8 mouse cellular contexts compared by ENCODE assay signal in genomic region chr15:100551326-100552307, GRCm38 (mm10). TPM values are rescaled to one million over a fixed set of nuclear protein-coding genes. Genes with fewer than 3 reads are reported as not detected.
A peak's percentile ranks its signal among the peaks of the same experiment; 100 is the strongest.
DNase-seq lines count a peak whose midpoint lies in the region; ATAC-seq lines count a peak whose summit lies in the region.

Gene Tfcp2 (minus strand): TSS chr15:100552008.

- peaks cover 13% of the 10 kb centered on the region for H3K36me3 ChIP-seq in hindbrain, embryonic 12.5 days

- under 1% methylated on average over 82 of the region's 84 CpGs for WGBS in hindbrain, embryonic 12.5 days

- H3K4me3 ChIP-seq in hindbrain, embryonic 12.5 days, result peak within 1 kb of the TSS; percentile 75

- peaks cover 11% of the 10 kb centered on the region for H3K4me1 ChIP-seq in hindbrain, embryonic 12.5 days

- H3K27me3 ChIP-seq in hindbrain, embryonic 12.5 days, result no peaks in the 10 kb centered on the region

- peak; percentile 99 for DNase-seq in NIH3T3 (ENCODE audit: low read depth)
- peak; percentile 99 for DNase-seq in cerebellum, postnatal 10 days
- peak; percentile 98 to 99 for DNase-seq in frontal cortex, postnatal 10 days (ENCODE audit: low spot score in 2 of 2)
- DNase-seq in layer of hippocampus, postnatal 14 days (ENCODE audit: low spot score in 2 of 2), result peak; percentile 98 to 99
- peak; percentile 99 for DNase-seq in lung, postnatal 14 days
- DNase-seq in retina, adult 2 months (ENCODE audit: low read depth, low spot score), result peak; percentile 92
- DNase-seq in thymus, postnatal 36 days, result peak; percentile 95

- peak within 1 kb of the TSS; percentile 74 for H3K4me2 ChIP-seq in hindbrain, embryonic 12.5 days (replicated peaks)

- H3K9me3 ChIP-seq in hindbrain, embryonic 12.5 days (replicated peaks), result no peaks in the 10 kb centered on the region

- H3K9ac ChIP-seq in hindbrain, embryonic 12.5 days, result peak within 1 kb of the TSS; percentile 87

- peak within 1 kb of the TSS; percentile 90 for H3K27ac ChIP-seq in hindbrain, embryonic 12.5 days

- ATAC-seq in hindbrain, embryonic 12.5 days (ENCODE audit: low FRiP score), result peak; percentile 100

RNA-seq across cellular contexts. Expression of gene Tfcp2, which starts in this region (rescaled TPM):
- polyA plus RNA-seq in hindbrain, embryonic 12.5 days (2016; fragmentation: Nextera tagmentation; extraction: Ambion mirVana), result 42.9 and 50.8 TPM in 2 replicates
- 10 to 100 TPM; 31.1 to 31.6 TPM for total RNA-seq in layer of hippocampus, postnatal 14 days (2021)

Comparison
In these comparisons a context has a peak if more than half of its experiments do, and no peak if none do; other contexts are left out.
1. Peak in every context shown above with its lines: DNase-seq, ATAC-seq, H3K4me3 ChIP-seq and H3K27ac ChIP-seq.